Mouse (Mus musculus) cerebellum, adult 11 months (tissue): Measurements from ENCODE around the gene Ankfy1.
A peak's percentile ranks its signal among the peaks of the same experiment; 100 is the strongest.
"Not testable (repeated sequence)": the region's sequence is repeated elsewhere in the genome, so short reads cannot be mapped to it uniquely, and the experiment has no call there.

Source experiments
- DNase-seq: peaks from one replicate; pipeline ENCODE4 v3.0.0; 2022

Ankfy1 gene

DNA sequence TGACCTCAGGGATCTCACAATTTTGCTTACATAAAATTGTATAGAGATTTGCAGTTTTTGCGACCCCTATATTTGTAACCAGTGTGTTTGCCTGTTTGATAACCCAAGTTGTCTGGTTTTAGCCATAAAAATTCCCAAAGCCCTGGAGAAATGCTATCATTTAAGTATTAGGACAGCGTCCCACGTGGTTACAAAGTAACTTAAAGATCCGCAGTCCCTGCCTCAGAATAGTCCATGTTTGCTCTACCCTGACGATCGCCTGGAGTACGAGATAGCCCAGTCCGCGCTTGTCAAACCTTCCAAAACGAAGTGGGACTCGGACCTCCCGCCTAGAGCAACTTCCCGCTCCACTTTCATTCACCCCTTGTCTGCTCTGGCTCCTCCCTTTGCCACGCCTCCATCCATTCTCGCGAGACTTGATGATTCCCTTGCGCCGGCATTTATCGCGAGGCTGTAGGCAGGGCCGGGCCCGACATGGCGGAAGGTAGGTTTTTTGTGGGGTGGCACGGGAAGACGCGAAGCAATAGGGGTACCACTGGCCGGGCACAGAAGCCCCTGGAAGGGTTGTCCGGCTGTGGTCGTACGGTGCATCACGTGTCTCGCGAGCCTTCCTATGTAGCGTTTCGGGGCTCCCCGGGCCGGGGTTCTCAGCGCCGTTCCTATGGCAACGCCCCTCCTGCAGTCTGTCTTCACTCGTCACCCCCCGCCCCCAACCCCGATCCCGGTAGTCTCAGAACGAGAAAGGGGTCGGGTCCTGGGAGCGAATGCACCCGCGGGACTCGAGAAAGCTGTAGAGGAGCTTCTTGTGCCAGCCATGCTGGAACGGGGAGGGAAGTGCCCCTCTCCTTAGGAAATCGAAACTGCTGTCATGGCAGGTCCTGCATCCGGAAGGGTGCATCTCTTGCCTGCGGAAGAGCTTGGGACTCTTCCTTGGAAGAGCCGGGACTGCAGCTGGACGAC lies at the start of gene Ankfy1:
TSS of gene Ankfy1 (plus strand) at position 456 of the 960 bp plus-strand sequence.
- peak; percentile 90 for DNase-seq

DNA sequence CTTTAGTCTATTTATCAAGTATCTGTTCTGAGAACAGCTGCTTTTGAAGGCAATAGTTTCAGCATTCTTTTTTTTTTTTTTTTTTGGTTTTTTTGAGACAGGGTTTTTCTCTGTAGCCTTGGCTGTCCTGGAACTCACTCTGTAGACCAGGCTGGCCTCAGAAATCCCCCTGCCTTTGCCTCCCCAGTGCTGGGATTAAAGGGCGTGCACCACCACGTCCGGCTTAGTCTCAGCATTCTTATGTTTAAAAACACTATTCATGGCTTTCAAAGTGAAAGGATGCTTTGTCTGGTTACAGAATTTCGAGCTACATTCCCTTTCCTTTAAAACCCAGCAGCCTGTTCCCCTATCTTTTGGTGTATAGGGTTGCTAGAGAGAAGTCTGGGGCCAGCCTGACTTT lies 47.1 kb upstream of the Ankfy1 start:
- no peak for DNase-seq

DNA sequence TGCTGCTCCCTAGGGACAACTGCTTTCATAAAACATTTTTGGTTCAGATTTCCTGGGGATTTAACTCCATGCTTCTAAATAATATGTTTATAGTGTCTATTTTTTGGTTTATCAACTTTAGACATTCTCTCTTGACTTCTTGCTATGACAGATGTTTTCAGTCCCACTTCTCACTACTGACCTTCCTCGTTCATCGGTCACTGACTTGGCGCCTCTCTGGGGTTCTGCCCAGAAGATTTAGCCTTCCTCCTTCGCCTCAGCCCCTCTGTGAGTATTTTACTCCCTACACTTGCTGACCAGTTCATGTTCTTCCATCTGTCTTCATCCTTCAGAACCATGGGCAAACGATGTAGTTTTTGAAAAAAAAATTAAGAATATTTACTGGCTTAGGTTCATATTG lies 44.4 kb upstream of the Ankfy1 start:
- no peak for DNase-seq

DNA sequence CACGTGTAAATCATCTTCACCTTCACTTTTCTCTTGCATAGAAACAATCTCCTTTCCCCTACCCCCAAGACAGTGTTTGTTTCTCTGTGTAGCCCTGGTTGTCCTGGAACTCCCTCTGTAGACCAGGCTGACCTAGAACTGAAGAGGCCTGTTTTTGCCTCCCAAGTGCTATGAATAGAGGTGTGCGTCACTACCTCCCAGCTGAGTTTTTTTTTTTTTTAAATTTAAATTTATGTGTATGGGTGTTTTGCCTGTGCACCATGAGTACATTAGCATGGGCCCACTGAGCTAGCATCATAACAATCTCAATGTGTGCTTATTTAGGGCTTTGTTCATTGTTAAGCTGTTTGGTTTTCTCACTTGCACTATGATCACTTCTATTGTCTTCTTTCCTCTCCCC lies 39.5 kb upstream of the Ankfy1 start:
- no peak for DNase-seq

DNA sequence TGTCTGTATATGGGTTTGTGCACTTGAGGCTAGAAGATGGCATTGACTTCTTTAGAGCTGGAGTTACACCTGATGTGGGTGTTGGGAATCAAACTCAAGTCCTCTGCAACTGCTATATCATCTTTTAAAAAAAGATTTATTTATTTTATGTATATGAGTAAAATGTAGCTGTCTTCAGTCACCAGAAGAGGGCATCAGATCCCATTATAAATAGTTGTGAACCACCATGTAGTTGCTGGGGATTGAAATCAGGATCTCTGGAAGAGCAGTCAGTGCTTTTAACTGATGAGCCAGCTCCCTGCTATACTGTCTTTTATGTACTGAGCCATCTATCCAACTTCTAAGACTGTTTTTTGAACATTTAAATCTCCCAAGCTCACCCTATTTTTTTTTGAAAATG lies 29.9 kb upstream of the Ankfy1 start:
- no peak for DNase-seq

DNA sequence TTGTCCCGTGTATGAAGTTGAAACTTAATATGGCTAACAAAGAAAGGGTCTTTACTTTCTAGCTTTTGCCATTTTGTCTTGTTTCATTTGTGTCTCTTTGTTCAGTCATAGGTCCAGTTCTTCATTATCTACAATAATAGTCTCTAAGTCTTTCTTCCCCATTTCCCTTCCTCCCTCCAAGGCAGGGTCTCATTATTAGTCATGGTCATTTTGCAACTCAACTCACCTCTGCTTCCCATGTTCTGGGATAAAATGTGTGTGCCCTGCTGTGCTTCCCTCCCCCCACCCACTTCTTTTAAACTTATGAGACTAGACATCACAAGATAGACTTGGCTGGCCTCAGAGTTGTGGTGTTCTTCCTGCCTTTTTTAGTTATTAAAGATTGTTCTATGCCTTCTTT lies 29.4 kb upstream of the Ankfy1 start:
- DNase-seq, result no peak

DNA sequence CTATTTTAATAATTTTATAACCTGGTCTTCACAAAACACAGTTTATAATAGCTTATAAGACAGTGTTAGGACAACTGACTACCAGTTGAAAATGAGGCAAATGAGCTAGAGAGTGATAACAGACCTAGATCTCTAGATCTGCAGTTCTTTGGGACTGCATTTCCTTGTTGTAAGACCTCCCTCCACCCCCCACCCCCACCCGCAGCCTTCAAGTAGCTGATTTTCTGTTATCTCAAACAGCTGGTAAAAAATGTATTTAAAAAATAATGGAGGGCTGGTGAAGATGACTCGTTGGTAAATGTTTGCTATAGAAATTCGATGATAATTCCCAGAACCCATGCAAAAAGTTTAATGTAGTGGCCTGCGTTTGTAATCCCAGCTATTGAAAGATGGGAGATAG lies 25.2 kb upstream of the Ankfy1 start:
- DNase-seq, result no peak

DNA sequence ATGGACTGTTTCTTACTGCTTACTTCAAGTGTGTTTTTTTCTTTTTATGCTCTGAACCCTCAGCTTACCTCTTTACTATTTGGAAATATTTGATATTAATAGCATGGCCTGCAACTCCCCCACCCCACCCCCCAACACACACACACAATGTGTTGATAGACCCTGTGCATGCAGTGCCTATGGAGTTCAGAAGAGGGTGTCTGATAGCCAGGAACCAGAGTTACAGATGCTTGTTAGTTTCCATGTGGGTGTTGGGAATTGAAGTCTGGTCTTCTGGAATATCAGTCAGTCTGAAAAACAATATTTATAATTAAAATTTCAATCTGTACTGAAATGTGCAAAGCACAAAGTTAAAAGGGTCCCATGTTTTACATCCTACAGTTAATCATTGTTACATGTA lies 19.2 kb upstream of the Ankfy1 start:
- no peak for DNase-seq

DNA sequence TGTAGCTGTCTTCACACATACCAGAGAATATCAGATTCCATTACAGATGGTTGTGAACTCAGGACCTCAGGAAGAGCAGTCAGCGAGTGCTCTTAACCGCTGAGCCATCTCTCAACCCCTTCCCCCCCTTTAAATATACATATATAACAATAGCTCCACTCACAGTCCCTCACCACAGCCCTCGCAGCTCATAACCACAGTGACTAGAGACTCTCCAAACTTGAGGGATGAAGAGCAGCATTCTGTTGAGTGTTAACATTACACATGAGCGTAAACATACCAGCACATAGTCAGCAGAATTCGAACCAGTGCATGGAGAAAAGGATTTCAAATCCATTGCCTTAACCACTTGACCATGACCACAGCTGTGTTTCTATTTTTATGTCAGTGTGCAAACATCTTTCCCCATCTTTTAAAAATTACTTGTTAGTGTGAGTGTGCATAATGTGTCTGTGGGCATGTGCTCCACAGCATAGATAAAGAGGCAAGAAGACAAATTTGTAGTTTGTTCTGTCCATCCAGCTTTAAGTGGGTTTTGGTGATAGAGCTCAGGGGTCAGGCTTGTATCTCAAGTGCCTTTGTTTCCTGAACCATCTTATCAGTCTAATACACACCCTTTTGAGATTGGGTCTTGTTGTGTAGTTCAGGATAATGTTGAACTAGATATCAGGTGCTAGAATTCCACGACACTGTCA lies 18.4 kb upstream of the Ankfy1 start:
- DNase-seq, result no peak

DNA sequence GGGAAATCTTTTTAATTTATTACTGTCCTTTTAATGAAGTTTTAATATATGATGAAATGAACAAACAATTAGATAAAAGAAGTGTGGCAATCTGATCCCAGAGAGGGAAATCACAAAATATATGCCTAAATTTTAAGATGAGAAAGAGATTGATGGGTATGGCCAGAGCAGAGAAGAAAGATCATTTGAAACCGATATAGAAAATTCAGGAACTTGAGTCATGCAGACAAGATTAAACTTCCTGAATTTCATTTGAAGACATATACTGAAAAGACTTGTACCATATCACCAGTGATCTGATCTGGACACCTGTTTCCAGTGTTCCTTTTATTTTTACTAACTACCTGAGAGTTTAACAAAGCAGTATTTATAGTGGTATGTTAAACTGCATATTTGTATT lies 17.4 kb upstream of the Ankfy1 start:
- DNase-seq, result no peak

DNA sequence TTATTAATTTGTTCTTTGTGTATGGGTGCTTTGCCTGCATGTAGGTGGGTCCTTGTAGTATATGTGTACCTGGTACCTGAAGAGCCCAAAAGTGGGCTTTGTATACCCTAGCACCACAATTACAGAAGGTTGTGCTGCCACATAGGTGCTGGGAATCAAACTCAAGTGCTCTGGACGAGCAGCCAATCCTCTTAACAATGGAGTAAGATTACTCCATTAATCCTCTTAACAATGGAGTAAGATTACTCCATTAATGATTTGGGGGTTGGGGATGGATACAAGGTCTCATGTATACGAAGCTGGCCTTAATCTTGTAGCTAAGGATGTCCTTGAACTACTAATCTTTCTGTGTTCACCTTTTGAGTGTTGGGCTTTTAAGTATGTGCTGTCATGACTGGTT lies 14.5 kb upstream of the Ankfy1 start:
- no peak for DNase-seq

DNA sequence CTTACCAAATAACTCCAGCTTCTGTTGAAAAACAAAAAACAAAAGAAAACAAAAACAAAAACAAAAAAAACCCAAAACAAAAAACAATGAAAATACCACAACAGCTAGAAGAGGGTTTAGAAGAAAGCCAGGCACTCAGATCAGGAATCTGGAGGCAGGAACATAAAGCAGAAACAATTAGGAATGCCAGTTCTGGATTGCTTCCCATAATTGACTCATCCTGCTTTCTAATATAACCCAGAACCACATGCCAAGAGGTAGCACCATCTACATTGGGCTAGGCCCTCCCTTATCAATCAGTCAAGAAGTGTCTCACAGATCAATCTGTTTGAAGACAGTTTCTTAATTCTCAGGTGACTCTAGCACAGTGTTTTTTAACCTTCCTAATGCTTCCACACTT lies 9.1 kb upstream of the Ankfy1 start:
- no peak for DNase-seq

DNA sequence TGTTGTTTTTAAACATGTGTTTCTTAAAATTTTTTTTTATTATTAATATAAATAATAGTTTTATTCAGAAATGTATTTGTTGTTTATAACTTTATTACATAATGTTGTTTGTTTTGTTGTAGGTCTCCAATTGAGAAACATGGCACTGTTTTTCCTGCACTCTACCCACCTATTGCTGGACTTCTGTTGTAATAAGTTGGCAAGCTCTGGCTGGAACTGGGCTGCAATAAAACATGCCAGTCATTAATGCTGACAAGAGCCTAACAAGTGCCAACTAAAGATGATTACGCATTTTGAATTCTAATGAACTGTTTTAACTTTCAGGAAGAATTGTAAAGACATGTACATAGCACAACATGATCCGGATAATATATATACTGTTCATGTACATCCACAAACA lies 6.4 kb upstream of the Ankfy1 start:
- DNase-seq, result no peak

DNA sequence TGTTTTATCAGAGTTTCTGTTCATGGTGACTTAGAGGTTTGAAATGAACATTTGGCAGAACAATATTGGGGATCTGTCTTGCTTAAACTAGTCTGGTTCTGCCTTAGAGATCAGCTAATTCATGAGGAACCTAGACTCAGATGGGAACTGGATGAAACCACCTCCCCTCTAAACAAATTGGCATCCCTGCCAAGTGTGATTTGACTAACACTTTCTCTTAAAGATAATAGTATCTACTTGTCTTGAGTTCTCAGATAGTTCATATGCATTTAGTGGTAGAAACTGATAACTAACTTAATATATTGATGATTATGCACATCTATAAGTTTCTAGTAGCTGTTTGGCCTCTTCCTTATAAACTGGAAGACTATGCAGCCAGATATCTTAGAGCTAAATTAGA lies 3.1 kb upstream of the Ankfy1 start:
- no peak for DNase-seq

DNA sequence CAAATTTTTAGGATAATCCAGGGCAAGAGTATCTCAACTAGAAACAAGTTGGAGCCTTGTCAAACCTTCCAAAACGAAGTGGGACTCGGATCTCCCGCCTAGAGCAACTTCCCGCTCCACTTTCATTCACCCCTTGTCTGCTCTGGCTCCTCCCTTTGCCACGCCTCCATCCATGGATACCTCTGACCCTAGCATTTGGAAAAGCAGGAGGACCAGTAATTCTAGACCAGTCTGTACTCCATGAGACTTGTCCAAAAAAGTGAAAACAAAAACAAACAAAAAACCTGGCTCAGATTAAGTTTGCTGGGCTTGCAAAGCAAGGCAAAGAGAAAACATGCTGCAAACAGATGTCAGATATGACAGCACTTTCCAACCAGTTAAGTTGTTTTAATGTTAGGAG lies 1.6 kb upstream of the Ankfy1 start:
- no peak for DNase-seq

DNA sequence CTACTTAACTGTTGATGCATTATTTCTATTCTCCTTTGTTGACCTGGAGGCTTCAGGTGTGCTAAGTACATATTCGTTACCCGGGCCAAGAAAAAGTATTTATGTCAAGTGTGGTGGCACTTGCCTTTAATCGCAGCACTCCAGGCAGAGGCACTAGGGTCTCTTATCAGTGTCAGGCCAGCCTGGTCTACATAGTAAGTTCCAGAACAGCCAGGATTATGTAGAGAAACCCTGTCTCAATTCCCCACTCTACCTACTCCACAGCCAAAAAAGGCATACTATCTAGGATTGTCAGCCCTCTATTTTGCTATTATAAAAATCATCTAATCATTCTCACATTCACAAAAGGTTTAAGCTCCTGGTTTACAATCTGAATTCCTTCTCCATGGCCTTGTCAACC lies 691 bp upstream of the Ankfy1 start:
- DNase-seq, result no peak

DNA sequence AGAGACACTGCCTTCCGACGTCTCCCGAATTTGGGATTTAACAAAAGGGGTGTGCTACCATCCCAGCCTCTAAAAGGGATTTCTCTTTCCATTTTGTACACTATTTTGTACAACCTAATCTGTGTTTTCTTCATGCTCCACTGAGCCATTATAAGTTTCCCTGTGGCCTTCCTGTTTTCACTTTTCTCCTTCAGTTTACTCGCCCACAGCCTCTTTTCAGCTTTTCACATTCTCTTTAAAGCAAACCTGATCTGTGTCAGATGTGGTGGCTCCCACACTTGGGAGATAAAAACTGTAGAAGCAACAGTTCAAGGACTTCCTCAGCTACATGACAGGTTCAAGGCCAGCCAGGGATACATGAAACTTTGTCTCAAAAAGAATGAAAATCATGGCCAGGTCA lies 2.5 kb downstream of the Ankfy1 start:
- DNase-seq, result no peak

DNA sequence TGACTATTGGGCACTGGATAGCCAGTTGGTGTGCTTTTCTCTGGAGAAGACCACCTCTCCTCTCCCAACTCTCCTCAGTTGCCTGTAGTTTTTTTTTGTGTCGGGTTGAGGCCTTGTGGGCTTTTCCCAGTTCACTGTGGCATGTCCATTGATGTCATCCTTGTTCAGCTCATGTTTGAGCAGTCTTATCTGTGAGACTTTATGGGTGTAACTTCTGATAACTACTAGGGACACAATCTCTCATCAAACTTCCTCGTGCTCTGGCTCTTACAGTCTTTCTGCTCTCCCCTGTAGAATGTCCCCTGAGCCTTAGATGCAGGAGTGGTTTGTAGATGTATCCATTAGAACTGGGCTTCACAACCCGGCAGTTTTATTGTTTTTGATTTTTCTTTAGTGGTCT lies 5.2 kb downstream of the Ankfy1 start:
- no peak for DNase-seq

DNA sequence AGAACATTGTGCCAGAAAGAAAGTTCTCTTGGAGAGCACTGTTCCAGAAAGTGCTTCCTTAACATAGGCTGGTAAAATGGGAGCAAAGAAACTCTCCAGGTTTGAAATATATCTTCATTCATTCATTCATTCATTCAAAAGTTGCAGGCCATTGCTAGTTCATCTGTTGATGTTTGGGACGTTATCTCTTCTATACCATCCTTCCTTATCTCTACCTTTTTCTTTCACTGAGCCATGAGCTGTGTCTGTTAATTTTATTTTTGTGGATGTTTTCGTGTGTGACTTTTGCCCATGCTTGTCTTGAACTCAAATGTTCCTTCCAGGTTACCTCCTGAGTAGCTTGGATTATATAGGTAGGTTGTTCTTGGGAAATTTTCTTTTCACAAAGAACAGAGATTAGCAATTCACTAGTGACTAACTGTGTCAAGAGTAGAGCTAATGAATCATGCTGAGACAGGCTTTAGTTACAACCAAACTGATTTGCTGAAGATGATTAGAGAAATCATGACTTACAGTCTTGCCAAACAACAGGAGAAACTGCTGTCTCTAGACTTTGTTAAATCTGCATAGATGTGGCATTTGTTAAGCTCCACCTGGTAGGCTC lies 6.7 kb downstream of the Ankfy1 start:
- no peak for DNase-seq

DNA sequence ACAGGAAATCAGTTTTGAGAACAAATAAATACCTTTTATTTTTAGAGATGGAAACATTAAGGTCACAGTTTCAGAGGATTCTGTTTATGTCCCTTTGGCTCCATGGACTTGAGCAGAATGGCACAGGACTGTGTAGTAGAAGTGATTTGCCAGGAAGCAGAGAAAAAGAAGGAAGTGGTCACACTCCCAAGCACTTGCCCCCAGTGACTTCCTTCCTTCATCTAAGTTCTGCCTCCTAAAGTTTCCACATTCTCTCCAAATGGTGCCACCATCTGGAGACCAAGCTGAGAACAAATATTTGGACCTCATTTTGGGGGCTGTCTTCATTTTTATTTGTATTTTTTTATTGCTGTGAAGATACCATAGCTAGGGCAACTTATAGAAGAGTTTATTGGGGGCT lies 7.5 kb downstream of the Ankfy1 start:
- no peak for DNase-seq

DNA sequence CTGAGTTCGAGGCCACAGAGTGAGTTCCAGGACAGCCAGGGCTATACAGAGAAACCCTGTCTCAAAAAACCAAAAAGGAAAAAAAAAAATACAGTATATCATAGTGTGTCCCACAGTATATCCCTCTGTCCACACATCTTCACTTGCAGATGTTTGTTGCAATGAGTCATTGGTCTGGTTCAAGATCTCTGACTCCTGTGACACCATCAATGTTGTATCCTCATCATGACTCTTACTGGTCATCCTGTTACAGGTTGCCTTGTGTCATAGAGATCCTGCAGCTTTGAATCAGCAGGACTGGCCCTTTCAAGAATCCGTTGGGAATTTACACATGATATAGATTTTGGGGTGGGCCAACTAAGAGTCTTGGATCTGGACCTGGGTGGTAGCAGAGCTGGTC lies 15.3 kb downstream of the Ankfy1 start:
- not testable (repeated sequence) for DNase-seq

DNA sequence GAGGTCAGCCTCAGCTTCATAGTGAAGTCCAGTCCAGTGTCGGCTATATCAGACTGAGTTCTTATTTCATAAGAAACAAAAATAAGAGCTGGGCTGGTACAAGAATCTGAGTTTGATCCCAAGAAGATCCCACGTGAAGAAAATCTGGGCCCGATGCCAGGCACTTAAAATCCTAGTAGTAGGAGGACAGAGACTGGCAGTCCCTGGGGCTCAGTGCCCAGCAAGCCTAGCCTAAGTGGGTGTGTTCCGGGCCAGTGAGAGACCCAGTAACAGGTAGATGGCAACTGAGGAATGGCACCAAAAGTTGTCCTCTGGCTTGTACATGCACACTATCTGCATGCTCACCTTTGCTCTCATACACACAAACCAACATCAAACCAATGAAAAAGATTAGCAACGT lies 22.9 kb downstream of the Ankfy1 start:
- no peak for DNase-seq

DNA sequence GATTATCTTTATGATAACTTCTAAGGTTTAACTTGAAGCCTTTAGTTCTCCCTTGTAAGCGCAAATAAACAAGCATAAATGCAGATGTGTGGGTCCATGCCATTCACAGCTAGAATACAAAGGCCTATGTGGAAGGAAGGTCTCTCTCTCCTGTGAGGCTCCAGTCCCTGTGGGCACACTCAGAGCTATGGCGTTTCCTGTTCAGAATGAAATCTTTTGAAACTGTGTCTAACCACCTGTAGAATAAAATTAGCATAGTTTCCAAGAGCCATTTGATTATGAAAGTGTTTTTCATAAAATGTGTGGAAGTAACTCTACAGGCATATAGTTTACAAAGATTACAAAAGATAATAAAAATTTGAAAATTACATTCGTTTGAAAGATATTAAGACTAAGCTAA lies 28.4 kb downstream of the Ankfy1 start:
- DNase-seq, result no peak

DNA sequence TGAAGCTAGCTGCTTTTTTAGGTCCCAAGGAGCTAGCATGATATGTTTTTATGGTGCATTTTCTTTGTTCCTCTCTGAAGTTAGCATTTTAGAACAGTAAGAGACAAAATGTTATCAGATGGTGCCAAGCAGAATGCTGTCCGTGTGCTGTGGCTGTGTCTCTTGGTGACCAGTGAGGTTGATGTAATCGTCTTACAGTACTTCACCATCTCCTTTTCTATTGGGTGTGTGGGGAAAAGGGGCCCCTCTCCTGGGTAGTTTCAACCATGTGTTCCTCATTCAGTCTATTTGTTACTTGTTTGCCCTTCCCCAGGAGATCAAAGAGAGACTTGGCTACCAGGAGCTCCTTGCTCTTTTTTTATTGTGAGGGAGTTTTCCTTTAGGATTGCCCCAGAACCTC lies 33.4 kb downstream of the Ankfy1 start:
- no peak for DNase-seq
